Mouse (Mus musculus) CD8-positive naive resting alpha-beta T cell, adult 2 months (primary cell): ENCODE measurements around the gene Dguok.

Source experiments
- DNase-seq, 2 experiments: peaks; one replicate each; pipeline ENCODE4 v3.0.0; 2022; ENCODE audit warnings: low read depth in 2 of 2, low spot score in 2 of 2

Dguok gene

DNA sequence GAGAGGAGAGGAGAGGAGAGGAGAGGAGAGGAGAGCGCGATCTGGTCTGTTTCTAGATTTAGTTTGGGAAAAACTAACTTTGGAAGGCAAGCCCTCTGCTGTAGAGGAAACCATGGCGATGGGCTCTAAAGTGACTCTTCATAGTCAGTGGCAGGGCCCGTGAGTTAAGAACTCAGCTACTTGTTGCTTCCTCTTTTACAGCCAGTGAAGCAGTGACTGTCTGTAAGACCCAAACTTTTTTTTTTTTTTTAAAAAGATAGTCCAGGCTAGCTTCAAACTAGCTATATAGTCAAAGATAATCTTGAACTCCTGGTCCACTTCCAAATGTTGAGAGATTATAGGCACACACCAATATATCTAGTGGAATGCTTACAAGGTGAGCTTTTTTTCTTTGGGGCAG lies 70.2 kb downstream of the Dguok start:
- no peak for DNase-seq

DNA sequence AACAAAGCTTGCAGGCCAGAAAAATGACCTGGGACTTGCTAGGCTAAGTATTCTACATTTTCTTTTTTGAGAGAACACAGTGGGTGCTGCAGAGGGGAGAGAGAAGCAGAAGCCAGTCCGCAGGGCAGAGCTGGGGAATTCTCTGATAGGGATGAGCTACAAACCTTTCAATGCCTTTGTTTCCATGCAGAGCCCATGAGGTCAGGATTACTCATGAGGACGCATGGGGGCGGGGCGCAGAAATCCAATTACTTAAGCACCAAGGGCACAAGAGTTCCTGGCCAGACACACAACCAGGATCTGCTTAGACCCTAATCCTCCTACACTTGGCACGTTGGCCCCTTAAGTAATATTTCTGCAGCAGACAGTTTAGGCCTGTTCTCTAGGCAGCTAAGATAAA lies 71.6 kb downstream of the Dguok start:
- DNase-seq = no peak

DNA sequence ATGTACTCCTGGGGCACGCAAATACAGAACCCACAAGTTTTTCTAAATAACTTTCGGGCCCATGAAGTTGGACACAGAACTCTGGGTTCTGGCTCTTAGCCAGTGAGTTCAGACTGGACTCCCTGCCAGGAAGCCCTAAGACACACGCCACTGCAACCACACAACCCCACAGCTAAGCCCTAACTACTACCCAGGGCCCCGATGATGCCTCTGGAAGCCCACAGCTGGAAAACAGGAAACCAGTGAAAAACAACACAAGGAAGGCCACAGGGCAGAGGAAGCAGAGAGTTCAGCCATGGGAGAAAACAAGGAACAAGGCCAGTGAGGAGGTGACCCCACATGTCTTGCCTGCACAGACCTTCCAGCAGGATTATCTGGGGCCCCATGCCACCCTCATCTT lies 73.2 kb downstream of the Dguok start:
- no peak for DNase-seq

DNA sequence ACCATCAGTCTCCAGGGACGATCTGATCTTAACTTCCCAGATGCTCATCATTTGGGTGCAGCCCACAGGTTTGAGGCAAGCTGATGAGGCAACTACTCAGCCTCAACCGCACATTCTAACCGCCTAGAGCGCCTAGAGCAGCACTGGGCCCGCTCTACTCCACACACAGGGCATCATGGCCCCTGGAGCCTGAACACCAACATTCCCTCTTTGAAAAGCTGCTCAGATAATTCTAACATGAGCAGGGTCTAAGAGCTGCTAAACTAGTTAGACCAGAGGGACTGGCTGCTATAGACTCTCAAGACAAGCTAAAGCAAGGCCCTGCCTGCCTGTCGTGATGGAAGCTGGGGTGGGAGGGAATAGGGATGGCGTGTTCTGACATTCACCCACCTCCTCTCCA lies 73.8 kb downstream of the Dguok start:
- no peak for DNase-seq
